Mouse (Mus musculus) forebrain, embryonic 13.5 days (tissue): ENCODE measurements at regions not wholly inside any gene's neighbourhood (a gene's known extent, or its start where the extent isn't known, plus 50 kb on each side); places are given as distances from the start of the nearest gene placed in this dataset.

Source experiments
- ATAC-seq: fragments of 200-750 bp; cut with Nextera tagmentation; 2 replicates; pipeline ENCODE4 v1.8.0; 2017
- H3K27ac ChIP-seq: fragments of 300-500 bp; sonication (generic); 2 replicates; pipeline ENCODE4 v1.5.1; 2015; ENCODE audit warnings: inconsistent platforms, mild to moderate bottlenecking, moderate library complexity
- H3K27me3 ChIP-seq: fragments of 300-500 bp; sonication (generic); 2 replicates; pipeline ENCODE4 v1.6.1; 2015; ENCODE audit warnings: mild to moderate bottlenecking, inconsistent platforms
- H3K36me3 ChIP-seq: fragments of 300-500 bp; sonication (generic); 2 replicates; pipeline ENCODE4 v1.6.1; 2015; ENCODE audit warnings: mild to moderate bottlenecking, inconsistent platforms; ENCODE audit not compliant: poor library complexity, severe bottlenecking
- H3K4me1 ChIP-seq: fragments of 300-500 bp; sonication (generic); 2 replicates; pipeline ENCODE4 v1.6.1; 2015; ENCODE audit warnings: inconsistent platforms
- H3K4me2 ChIP-seq: fragments of 300-500 bp; sonication (generic); 2 replicates; pipeline ENCODE4 v1.6.1; 2015; ENCODE audit warnings: inconsistent platforms, mild to moderate bottlenecking, moderate library complexity
- H3K4me3 ChIP-seq: fragments of 300-500 bp; sonication (generic); 2 replicates; pipeline ENCODE4 v1.5.1; 2015; ENCODE audit warnings: mild to moderate bottlenecking, inconsistent platforms
- H3K9ac ChIP-seq: fragments of 300-500 bp; sonication (generic); 2 replicates; pipeline ENCODE4 v1.6.1; 2015; ENCODE audit warnings: mild to moderate bottlenecking, inconsistent platforms
- H3K9me3 ChIP-seq: fragments of 300-500 bp; sonication (generic); replicated peaks from 2 replicates; pipeline ENCODE4 v1.6.1; 2016; ENCODE audit warnings: inconsistent platforms
- WGBS: fragments of 180-500 bp; shearing (Covaris S2); methylation state at CpG from one replicate; pipeline ENCODE4 v1.1.7; 2015; 5-methylcytosine and 5-hydroxymethylcytosine counted together

DNA sequence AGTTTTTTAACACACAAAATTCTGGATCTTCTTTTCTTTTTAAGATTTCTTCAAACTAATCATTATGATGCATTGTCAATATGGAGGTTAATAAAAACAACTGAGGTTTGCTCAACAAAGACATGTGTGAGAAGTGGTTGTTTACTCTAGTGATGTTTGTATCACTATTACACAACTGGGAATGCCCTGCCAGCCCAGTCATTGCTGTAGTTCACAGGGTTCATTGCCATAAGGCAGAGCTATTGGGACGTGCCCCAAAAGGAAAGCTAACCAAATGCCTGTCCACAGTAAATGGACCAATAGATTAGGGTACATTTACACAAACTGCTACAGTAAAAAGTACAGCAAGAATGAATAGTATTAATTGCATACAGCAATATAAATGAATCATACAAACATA, 84.9 kb downstream of the Mrpl39 start:
- no peaks in the 10 kb centered on the region for H3K36me3 ChIP-seq
- H3K4me2 ChIP-seq, result no peak overlapping the region
- no peaks in the 10 kb centered on the region for H3K9me3 ChIP-seq
- H3K4me3 ChIP-seq, result no peak overlapping the region
- no peaks in the 10 kb centered on the region for H3K27me3 ChIP-seq
- no peak for ATAC-seq
- H3K4me1 ChIP-seq, result no peaks in the 10 kb centered on the region
- no peak overlapping the region for H3K9ac ChIP-seq
- no peak overlapping the region for H3K27ac ChIP-seq
- WGBS, result 85% methylated on average over 1 of the region's 1 CpGs

DNA sequence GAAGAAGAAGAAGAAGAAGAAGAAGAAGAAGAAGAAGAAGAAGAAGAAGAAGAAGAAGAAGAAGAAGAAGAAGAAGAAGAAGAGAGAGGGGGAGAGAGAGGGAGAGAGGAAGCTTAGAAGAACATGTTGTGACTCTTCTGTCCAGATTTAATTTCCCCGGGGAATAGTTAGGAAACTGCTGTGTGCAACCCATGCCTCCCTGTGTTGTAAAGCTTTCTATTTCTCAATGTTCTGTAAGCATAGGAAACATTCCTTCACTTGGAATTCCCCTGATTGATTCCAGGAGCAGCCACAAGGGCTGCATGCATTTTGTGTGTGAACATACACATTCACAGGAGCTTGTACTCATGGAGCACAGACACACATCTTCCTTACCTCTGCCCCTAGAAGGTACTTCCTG, 81.7 kb downstream of the Mrpl39 start:
- H3K9ac ChIP-seq, result no peak overlapping the region
- no peak overlapping the region for H3K27ac ChIP-seq
- H3K36me3 ChIP-seq, result no peaks in the 10 kb centered on the region
- H3K4me1 ChIP-seq, result no peaks in the 10 kb centered on the region
- H3K4me2 ChIP-seq, result no peak overlapping the region
- H3K9me3 ChIP-seq, result no peaks in the 10 kb centered on the region
- H3K27me3 ChIP-seq, result no peaks in the 10 kb centered on the region
- no peak overlapping the region for H3K4me3 ChIP-seq
- ATAC-seq, result no peak
- 87% methylated on average over 1 of the region's 1 CpGs for WGBS

DNA sequence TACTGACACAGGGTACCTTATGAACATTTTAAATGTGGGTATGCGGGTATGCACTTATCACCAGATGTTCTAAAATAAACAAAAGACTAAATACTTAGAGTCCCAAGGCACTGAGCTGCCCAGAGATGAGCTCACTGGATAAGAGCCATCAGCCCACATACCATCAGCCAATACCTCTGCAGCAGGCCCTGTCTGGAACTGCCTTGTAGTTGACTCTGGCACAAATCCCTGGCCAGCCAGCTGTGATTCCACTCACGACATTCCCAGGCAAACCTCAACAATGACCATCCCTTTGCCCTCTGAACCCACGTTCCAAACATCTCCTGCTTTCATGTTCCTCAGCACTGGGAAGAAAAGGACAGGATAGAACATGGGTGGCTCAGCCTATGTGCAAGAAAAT, 73.7 kb downstream of the Mrpl39 start:
- Histone ChIP-seq H3K27me3 (no peaks in the 10 kb centered on the region), H3K27ac (no peak overlapping the region), H3K9ac (no peak overlapping the region), H3K4me2 (no peak overlapping the region), H3K4me3 (no peak overlapping the region), H3K4me1 (no peaks in the 10 kb centered on the region), H3K9me3 (no peaks in the 10 kb centered on the region), H3K36me3 (no peaks in the 10 kb centered on the region)
- ATAC-seq, result 0 out of 2 replicates have a peak, but pooled peaks have one; percentile 30
- WGBS, result 63% methylated on average over 3 of the region's 3 CpGs

DNA sequence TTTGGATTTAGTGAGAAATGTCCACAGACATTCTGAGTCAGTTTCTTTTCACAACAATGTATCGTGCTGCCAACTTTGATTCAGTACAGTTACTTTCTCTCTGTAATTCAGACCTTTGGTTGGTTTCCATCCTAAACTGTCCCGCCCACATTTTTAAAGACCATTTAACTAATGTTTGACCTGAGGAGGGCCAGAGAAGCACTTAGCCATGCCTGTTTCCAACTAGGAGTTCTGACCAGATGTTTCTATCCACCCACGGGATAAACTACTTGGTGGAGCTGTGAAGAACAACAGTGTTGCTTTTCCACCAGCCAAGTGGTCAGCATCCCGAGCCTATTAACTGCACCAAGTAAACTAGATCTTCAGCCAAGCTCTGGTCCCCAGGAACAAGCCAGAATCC, 72.0 kb downstream of the Mrpl39 start:
- Histone ChIP-seq H3K9me3 (peaks cover 8% of the 10 kb centered on the region; the same call in 1 of the 2 replicates), H3K27ac (no peak overlapping the region), H3K4me3 (no peak overlapping the region), H3K9ac (no peak overlapping the region), H3K27me3 (no peaks in the 10 kb centered on the region), H3K36me3 (no peaks in the 10 kb centered on the region), H3K4me1 (no peaks in the 10 kb centered on the region), H3K4me2 (no peak overlapping the region)
- no peak for ATAC-seq
- 92% methylated on average over 4 of the region's 4 CpGs for WGBS
